Mouse (Mus musculus) naive thymus-derived CD4-positive, alpha-beta T cell, adult 2 months (primary cell): ENCODE measurements around the gene Olfr1366.
"Not testable (repeated sequence)": the region's sequence is repeated elsewhere in the genome, so short reads cannot be mapped to it uniquely, and the experiment has no call there.

ENCODE experiments used
- DNase-seq: peaks from one replicate; pipeline ENCODE4 v3.0.0-alpha.2; 2011; ENCODE audit warnings: low read depth

The Olfr1366 gene

GRCm38 (mm10) chr13:21542708-21543107 is at the start of gene Olfr1366:
Olfr1366 (minus strand) TSS chr13:21542808.
- no peak for DNase-seq

GRCm38 (mm10) chr13:21591618-21592017 is 49.0 kb upstream of the Olfr1366 start:
- DNase-seq = no peak

- DNase-seq = no peak
Observed at GRCm38 (mm10) chr13:21581659-21582058, 39.1 kb upstream of the Olfr1366 start, which contains the start of gene Olfr1364. Olfr1364 (minus strand) TSS chr13:21581759.

- DNase-seq = no peak
Observed at GRCm38 (mm10) chr13:21559793-21560192, 17.2 kb upstream of the Olfr1366 start, which contains the start of gene Olfr1535. Olfr1535 (minus strand) TSS chr13:21559893.

- DNase-seq = no peak
Observed at GRCm38 (mm10) chr13:21550416-21551110, 8.0 kb upstream of the Olfr1366 start.

GRCm38 (mm10) chr13:21549487-21549886 is 6.9 kb upstream of the Olfr1366 start:
- DNase-seq = no peak

GRCm38 (mm10) chr13:21530781-21531201 is 11.8 kb downstream of the Olfr1366 start, which contains the start of gene Zkscan8:
Zkscan8 (minus strand) TSS chr13:21531120.
- peak; percentile 88 for DNase-seq

GRCm38 (mm10) chr13:21530136-21530535 is 12.5 kb downstream of the Olfr1366 start:
- DNase-seq = peak; percentile 16

GRCm38 (mm10) chr13:21506221-21506649 is 36.4 kb downstream of the Olfr1366 start:
- peak; percentile 91 for DNase-seq

- DNase-seq = no peak
Observed at GRCm38 (mm10) chr13:21502296-21502695, 40.3 kb downstream of the Olfr1366 start.

- not testable (repeated sequence) for DNase-seq
Observed at GRCm38 (mm10) chr13:21501182-21501581, 41.4 kb downstream of the Olfr1366 start, which contains the start of gene Gm11273. Gm11273 (minus strand) TSS chr13:21501418.

GRCm38 (mm10) chr13:21495080-21495479 is 47.5 kb downstream of the Olfr1366 start, which contains the start of gene AK157302:
AK157302 (plus strand) TSS chr13:21495223.
- DNase-seq = no peak

- DNase-seq = no peak
Observed at GRCm38 (mm10) chr13:21492847-21493246, 49.8 kb downstream of the Olfr1366 start.

GRCm38 (mm10) chr13:21486881-21487280 is 55.7 kb downstream of the Olfr1366 start:
- DNase-seq = no peak
